Mouse (Mus musculus) splenic B cell, adult 2 months (primary cell): ENCODE results near the gene Heatr6.

ENCODE experiments used
- DNase-seq: peaks from one replicate; pipeline ENCODE4 v3.0.0-alpha.2; 2011; ENCODE audit warnings: low read depth, low spot score
- H3K27me3 ChIP-seq: 2 replicates; pipeline ENCODE4 v1.6.1; 2012; ENCODE audit warnings: mild to moderate bottlenecking, low read length, moderate library complexity, mixed read lengths; ENCODE audit not compliant: control insufficient read depth, poor library complexity, insufficient read depth, severe bottlenecking
- H3K36me3 ChIP-seq: 2 replicates; pipeline ENCODE4 v1.6.1; 2012; ENCODE audit warnings: mild to moderate bottlenecking, low read length, moderate library complexity, mixed read lengths; ENCODE audit not compliant: control insufficient read depth, poor library complexity, insufficient read depth, severe bottlenecking

The Heatr6 gene

DNA sequence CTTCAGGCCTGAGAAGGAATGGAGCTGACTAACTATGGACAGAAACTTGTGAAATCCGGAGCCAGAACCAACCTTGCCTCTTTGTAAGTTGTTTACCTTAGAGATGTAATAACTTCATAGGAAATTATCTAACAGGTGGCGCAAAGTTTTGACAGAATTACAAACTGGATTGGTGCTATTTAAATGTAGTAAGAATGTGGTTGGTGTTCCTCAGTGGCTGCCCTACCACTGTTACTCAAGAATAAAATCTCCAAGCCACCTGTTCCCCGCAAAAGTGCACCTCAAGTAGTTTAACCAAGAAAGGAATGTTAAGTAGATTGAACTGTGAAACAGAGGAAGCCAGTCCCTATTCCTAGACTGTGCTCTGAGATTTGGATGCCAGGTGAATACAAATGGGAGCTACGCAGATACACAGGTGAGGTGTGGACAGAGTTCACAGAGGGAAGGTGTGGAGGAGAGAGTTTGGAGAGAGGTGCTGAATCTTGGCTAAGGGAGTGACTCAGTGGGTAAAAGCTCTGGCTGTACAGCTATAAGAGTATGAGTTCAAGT lies 13.0 kb upstream of the Heatr6 start:
- no peaks in the 10 kb centered on the region for H3K27me3 ChIP-seq
- no peaks in the 10 kb centered on the region for H3K36me3 ChIP-seq
- DNase-seq = no peak

DNA sequence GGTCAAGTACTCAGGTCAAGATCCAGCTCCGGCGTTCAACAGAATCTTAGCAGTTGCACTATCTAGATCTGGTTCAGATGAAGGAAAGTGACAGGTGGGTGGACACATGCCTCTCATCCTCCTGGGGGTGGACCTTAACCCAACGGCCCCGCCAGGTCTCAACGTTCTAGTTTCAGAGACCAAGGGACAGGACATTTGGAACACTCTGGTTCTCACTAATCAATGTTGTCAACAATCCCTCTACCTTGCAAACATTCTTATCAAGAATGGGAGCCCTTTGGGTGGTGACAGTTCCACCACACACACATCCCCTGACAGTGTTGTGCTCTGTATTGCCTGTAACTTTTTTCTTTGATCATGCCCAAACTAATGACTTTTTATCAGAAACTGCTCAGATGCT lies 11.7 kb upstream of the Heatr6 start:
- no peak for DNase-seq
- Histone ChIP-seq H3K36me3 (no peaks in the 10 kb centered on the region), H3K27me3 (no peaks in the 10 kb centered on the region)

DNA sequence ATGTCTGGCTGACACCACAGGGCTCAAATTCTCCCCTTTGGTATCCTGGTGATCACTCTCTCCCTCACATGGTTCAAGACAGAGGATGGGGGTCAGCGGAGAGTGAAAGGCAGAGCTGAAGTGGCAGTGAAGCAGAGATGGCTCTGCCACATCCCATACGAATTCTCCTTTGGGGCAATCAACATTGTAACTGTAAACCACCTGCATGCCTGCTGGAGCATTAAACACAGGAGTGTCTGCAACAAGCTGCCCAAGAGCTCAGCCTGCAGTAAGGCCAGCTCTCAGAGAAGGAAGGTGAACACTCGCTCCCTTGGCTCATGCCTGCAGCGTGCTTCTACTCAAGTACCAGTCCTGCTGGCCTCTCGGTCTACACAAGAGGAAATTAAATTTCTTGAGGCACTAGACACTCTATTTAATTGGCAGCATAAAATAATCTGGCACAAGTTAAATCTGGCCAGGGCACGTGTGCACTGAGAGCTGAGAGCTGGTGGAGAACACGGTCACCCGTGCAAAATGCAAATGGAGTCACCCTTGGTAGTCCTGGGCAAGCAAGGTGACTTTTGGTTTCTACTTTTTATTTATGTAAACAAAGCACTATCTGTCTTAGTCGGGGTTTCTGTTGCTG lies 10.7 kb upstream of the Heatr6 start:
- no peaks in the 10 kb centered on the region for H3K36me3 ChIP-seq
- peak; percentile 76 for DNase-seq
- no peaks in the 10 kb centered on the region for H3K27me3 ChIP-seq

DNA sequence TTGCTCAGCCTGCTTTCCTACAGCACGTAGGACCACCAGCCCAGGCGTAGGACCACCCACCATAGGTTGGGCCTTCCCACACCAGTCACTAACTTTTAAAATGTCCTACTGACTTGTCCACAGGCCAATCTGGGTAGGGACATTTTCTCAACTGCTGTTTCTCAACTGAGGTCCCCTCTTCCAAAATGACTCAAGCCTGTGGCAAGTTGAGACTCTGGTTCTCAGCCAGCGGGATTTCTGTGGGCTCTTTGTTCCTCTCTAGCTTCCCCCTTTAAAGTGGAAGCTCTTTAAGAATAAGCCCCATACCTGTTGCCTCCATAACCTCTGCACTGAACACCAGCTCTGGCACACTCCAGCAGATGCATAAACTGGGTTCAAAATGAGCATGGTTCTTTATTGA lies 10.0 kb upstream of the Heatr6 start:
- DNase-seq = no peak
- Histone ChIP-seq H3K36me3 (no peaks in the 10 kb centered on the region), H3K27me3 (no peaks in the 10 kb centered on the region)

DNA sequence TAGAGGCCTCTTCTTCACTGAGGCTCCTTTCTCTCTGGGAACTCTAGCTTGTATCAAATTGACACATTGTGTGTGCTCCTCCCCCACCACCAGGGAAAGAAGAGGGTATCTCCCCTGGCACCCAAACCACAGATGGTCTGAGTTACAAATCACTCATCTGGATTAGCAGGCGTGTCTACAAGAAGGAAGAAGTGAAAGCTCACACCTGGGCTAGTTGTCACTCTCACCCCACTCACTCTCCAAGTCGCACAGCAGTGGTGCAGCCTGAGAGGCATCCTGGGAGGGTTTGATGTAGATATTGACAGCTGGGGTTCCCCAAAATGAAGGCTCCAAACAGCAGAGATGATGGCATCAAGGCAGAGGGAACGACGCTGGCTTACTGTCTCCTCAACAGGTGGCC lies 7.3 kb upstream of the Heatr6 start:
- peak; percentile 92 for DNase-seq
- H3K27me3 ChIP-seq = no peaks in the 10 kb centered on the region
- H3K36me3 ChIP-seq = no peaks in the 10 kb centered on the region

DNA sequence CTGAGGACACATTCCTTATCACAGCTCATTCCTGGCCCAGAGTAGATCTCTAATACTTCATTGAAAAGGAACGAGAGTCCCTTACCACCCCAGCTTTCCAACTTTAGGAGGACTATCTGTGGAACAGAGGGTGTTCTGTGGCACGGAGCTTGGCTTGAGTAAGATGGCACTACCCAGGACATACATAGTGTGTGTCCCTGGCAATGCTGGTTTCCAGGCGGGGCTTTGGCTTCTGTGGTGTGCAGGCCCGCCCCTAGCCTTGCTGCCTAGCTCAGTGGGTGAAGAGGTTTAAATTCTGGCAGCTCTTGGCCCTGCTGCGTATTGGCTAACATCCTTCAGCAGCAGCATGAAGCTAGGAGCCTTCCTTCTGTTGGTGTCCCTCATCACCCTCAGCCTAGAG lies 6.8 kb upstream of the Heatr6 start, which contains the start of gene Wfdc21:
Gene Wfdc21, plus strand, starts transcription at position 260 of the 400 bp plus-strand sequence.
- no peaks in the 10 kb centered on the region for H3K27me3 ChIP-seq
- no peaks in the 10 kb centered on the region for H3K36me3 ChIP-seq
- no peak for DNase-seq

DNA sequence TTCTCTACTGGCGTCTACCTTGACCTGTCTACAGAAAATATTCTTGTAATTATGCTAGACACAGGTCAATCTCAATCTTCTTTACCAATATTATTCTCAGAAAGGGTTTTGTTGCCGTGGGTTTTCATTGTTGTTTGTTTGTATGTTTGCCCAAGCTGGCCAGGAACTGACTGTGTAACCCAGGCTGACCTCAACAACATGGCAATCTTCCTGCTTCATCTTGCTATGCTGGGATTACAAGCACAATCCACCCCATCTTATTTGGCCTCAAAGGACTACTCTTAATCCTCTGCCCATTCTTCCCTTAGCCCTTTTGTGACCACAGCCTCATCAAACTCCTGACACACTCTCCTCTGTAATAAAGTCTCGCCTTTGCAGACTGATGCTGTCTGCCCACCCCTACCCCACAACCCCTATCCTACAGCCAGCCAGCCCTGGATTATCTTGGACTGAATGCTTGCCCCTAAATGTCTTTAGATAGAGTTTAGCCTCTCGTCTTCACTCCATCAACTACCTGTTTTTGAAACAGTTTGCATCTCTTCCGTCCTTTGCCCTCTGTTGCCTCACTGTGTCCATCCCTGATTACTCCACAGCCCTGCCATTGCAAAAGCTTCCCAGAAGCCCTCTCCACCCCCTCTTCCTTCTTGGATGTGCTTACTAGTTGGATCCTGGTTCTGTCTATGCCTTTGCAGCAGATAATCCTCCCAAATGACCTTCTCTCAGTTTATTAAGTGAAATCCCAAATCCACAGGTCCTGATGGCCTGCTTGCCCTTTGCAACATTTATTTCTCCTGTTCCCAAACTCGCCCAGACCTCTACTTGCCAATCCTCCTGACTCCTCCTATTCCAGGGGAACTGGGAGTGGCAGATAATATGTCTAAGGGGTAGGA lies 5.9 kb upstream of the Heatr6 start:
- no peaks in the 10 kb centered on the region for H3K27me3 ChIP-seq
- H3K36me3 ChIP-seq = no peaks in the 10 kb centered on the region
- DNase-seq = no peak

DNA sequence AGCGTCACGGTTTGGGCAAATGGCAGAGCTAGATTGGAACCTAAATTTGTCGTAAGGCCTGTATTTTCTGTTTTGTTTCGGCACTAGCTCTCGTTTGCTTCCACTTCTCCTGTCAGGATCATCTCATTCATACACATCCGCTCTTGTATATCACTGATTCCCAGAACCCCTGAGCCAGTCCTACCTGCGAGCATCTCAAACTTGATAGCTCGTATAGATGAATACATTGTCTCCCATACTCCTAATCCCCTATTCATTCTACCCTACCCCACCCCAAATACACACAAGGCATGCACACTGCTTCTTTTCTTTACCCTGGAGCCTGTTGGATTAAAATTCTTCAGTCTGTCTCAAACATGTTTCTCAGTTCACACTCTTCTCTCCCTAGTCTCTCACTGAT lies 731 bp downstream of the Heatr6 start:
- H3K36me3 ChIP-seq = peaks cover 19% of the 10 kb centered on the region
- H3K27me3 ChIP-seq = no peaks in the 10 kb centered on the region
- DNase-seq = no peak

DNA sequence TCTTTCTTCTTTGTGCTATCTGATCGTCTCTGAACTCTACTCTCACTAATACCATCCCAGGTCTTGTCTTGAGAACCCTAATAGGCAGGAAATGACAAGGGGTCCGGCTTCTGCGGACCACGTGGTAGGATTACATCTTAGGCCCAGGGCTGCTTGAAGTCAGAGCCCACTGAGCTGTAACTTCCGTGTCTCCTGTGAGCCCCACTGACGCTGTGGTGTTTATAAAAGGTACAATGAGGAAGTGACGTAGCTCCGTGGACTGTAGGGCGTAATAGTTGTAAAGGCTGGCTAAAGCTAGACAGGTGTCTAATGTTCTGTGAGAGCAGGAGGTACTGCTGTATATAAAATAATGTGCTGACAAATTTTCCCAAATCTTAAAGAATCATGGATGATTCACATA lies 13.8 kb downstream of the Heatr6 start:
- peaks cover 9% of the 10 kb centered on the region for H3K36me3 ChIP-seq
- DNase-seq = peak; percentile 81
- no peaks in the 10 kb centered on the region for H3K27me3 ChIP-seq

DNA sequence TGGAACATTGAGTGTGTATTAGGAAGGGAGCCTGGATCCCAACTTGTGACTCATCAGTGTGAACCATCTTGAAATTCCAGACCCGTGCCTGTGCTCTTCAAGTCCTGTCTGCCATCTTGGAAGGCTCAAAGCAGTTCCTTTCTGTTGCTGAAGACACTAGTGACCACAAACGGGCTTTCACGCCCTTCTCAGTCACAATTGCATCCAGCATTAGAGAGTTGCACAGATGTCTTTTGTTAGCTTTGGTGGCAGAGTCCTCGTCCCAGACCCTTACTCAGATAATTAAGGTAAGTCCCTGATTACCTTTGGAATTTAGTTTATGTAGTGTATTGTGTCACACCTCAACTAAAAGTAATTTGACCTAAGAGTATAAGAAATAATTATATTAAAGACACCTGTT lies 15.5 kb downstream of the Heatr6 start:
- H3K36me3 ChIP-seq = peaks cover 6% of the 10 kb centered on the region
- no peaks in the 10 kb centered on the region for H3K27me3 ChIP-seq
- no peak for DNase-seq

DNA sequence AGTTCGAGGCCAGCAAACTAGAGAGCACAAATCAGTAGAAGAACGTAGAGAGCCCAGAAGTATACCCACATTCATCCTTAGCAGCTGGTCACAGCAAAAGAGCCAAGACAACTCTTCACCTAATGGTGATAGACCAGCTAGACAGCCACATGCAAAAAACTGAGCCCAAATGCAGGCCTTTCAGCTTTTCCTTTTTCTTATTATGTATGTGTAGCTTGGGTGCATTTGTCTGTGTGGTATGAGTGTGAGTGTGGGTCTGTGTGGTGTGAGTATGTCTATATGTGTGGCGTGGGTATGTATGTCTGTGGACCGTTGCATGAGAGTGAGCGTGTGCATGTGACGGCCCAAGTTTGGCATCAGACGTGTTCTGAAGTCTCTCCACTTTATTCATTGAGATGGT lies 17.5 kb downstream of the Heatr6 start:
- no peaks in the 10 kb centered on the region for H3K27me3 ChIP-seq
- DNase-seq = no peak

DNA sequence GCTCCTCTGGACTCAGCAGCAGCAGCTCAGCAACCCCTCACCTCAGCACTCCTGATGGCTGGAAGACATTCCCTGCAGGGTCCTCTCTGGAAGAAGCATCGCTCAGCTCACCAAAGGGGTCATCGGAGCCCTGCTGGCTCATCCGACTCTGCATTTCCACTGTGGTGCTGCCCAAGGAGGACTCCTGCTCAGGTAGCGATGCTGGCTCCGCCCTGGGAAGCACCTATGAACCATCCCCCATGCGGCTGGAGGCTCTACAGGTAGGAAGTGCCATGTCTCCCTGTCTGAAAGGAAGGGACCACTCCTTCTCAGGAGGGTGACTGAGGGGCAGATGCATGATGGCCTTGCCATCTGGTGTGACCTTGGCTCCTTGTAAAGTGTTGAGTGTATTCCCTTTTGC lies 18.8 kb downstream of the Heatr6 start:
- Histone ChIP-seq H3K36me3 (peaks cover 10% of the 10 kb centered on the region), H3K27me3 (no peaks in the 10 kb centered on the region)
- no peak for DNase-seq

More for the DNA sequence above, 17.5 kb downstream of the Heatr6 start:
- H3K36me3 ChIP-seq = peaks cover 9% of the 10 kb centered on the region

DNA sequence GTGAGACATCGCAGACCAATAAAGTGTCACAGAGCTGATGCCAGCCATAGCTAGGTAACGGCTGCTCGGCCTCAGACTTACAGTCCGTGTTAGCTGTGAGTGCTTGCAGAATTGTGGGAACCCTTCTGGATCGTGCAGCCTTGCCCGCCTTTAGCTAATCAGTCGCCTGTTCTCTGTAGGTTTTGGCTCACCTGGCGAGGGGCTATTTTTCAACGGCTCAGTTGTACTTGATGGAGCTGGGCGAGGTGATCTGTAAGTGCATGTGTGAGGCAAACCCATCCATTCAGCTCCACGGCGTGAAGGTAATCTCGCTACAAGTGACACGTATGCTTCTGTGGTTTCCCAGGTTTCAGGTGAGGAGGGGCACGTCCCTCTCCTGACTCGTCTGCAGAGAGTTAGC lies 20.2 kb downstream of the Heatr6 start:
- DNase-seq = no peak
- Histone ChIP-seq H3K36me3 (peaks cover 10% of the 10 kb centered on the region), H3K27me3 (no peaks in the 10 kb centered on the region)

DNA sequence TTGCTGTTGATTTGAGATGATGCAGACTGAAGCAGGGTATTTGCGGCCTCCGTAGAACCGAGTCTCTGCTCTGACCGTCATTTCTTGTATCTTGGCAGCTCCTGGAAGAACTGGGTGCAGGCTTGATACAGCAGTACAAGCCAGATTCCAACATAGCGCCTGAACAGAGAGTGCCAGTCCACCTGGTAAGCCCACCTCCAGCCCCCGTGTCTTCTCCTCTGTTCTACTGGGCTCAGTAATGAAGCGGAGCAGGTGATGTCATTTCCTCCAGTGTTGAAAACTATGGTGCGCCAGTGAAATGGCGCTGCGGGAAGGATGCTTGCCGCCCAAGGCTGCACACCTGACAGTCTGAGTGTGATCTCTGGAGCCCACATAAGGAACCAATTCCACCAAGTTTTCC lies 20.8 kb downstream of the Heatr6 start:
- DNase-seq = no peak
- Histone ChIP-seq H3K27me3 (no peaks in the 10 kb centered on the region), H3K36me3 (peaks cover 16% of the 10 kb centered on the region)

DNA sequence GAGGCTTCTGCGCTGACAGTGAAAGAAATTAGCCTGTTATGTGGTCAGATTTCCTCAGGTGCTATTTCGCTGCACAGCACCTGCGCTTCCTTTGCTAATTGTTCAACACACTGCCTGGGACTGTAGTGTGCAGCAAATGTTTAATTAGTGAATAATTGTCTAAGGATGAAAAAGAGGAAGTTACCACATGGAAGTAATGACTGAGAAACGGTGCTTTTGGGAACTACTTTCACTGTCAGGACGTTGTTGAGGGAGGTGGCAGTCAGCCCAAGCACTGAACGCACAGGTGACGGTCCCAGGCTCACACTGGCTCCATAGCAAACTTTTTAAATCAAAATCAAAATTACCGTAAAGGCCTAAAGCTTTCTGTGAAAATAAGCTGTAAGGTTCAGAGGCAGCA lies 23.3 kb downstream of the Heatr6 start:
- Histone ChIP-seq H3K36me3 (peaks cover 22% of the 10 kb centered on the region), H3K27me3 (no peaks in the 10 kb centered on the region)
- DNase-seq = no peak
